Mouse (Mus musculus): Measurements from ENCODE around the gene Gm572.

GRCm38 (mm10) chr4:148603376-148604139, 39.6 kb upstream of the Gm572 start:
- no peak for TF ChIP-seq CTCF (IDR thresholded peaks at IDR 0.05; ENCODE audit: control insufficient read depth, insufficient read depth, low read length)
- TF ChIP-seq POLR2A (IDR thresholded peaks at IDR 0.05; ENCODE audit: borderline replicate concordance, control insufficient read depth, low read depth, low read length), result no peak
